ENCODE assay signal across 13 mouse cellular contexts in genomic region chr6:28279886-28280285, GRCm38 (mm10).
A peak's percentile ranks its signal among the peaks of the same experiment; 100 is the strongest.
DNase-seq lines count a peak whose midpoint lies in the region; ATAC-seq lines count a peak whose summit lies in the region.
"Had no signal": no experiment of that assay in that cellular context is flagged by ENCODE, and none has a peak within 500 bp of the region (broad histone marks: within the 10 kb centered on the region; RNA-seq: fewer than 3 reads in every experiment).

No protein-coding gene starts in this region.

- intact Hi-C loops in left cerebral cortex, postnatal 25 days (cut with DNase I), result no loop called here

- H3K9me3 ChIP-seq in kidney, embryonic 15.5 days (replicated peaks), result no peaks in the 10 kb centered on the region
- H3K9me3 ChIP-seq: embryonic facial prominence, embryonic 15.5 days had no signal

- H3K27ac ChIP-seq in kidney, embryonic 15.5 days, result no peak overlapping the region
- H3K27ac ChIP-seq: embryonic facial prominence, embryonic 15.5 days; hindbrain, embryonic 15.5 days had no signal

- WGBS in kidney, embryonic 15.5 days, result 69% methylated on average over 2 of the region's 2 CpGs

- peak; percentile 30 for DNase-seq in cerebellum, adult 11-12 months
- peak; percentile 33 to 54 for DNase-seq in cerebellum, postnatal 14 days
- peak; percentile 29 for DNase-seq in layer of hippocampus, adult 9-10 months (ENCODE audit: low spot score)
- DNase-seq in left cerebral cortex, postnatal 25 days (ENCODE audit: low spot score in 2 of 2), result peak; percentile 57 to 84
- DNase-seq in adrenal gland, postnatal 14 days, result no peak
- DNase-seq in kidney, postnatal 10 days, result no peak
- no peak for DNase-seq in heart, postnatal 4 days
- DNase-seq: adrenal gland, adult 8-10 months had no signal

- H3K4me1 ChIP-seq in kidney, embryonic 15.5 days, result no peaks in the 10 kb centered on the region
- H3K4me1 ChIP-seq: embryonic facial prominence, embryonic 15.5 days; heart, embryonic 12.5 days; hindbrain, embryonic 15.5 days had no signal

- H3K36me3 ChIP-seq in kidney, embryonic 15.5 days, result no peaks in the 10 kb centered on the region
- H3K36me3 ChIP-seq: embryonic facial prominence, embryonic 15.5 days; heart, embryonic 12.5 days; hindbrain, embryonic 15.5 days had no signal

- H3K4me3 ChIP-seq in kidney, embryonic 15.5 days (replicated peaks), result no peak overlapping the region
- H3K4me3 ChIP-seq: embryonic facial prominence, embryonic 15.5 days; heart, embryonic 12.5 days; hindbrain, embryonic 15.5 days had no signal

- no peak overlapping the region for H3K9ac ChIP-seq in kidney, embryonic 15.5 days
- H3K9ac ChIP-seq: embryonic facial prominence, embryonic 15.5 days; heart, embryonic 12.5 days; hindbrain, embryonic 15.5 days had no signal

- H3K4me2 ChIP-seq in kidney, embryonic 15.5 days, result no peak overlapping the region
- H3K4me2 ChIP-seq: embryonic facial prominence, embryonic 15.5 days; heart, embryonic 12.5 days; hindbrain, embryonic 15.5 days had no signal

- H3K27me3 ChIP-seq in kidney, embryonic 15.5 days, result no peaks in the 10 kb centered on the region
- H3K27me3 ChIP-seq: embryonic facial prominence, embryonic 15.5 days; heart, embryonic 12.5 days; hindbrain, embryonic 15.5 days had no signal

- ATAC-seq in kidney, embryonic 15.5 days (replicated peaks; ENCODE audit: low FRiP score), result no peak
- ATAC-seq: forebrain, embryonic 16.5 days had no signal

Comparison
In these comparisons a context has a peak if more than half of its experiments do, and no peak if none do; other contexts are left out.
1. DNase-seq: peak in cerebellum, adult 11-12 months (single experiment), cerebellum, postnatal 14 days (2 of 2), layer of hippocampus, adult 9-10 months (single experiment) and left cerebral cortex, postnatal 25 days (2 of 2); none in adrenal gland, postnatal 14 days (single experiment), kidney, postnatal 10 days (single experiment) and heart, postnatal 4 days (single experiment).